Mouse (Mus musculus) midbrain, embryonic 16.5 days (tissue): ENCODE measurements around the gene Itga4. TPM values are rescaled to one million over a fixed set of nuclear protein-coding genes. Genes with fewer than 3 reads are reported as not detected.

Experiments
- ATAC-seq: fragments of 200-750 bp; cut with Nextera tagmentation; 2 replicates; pipeline ENCODE4 v1.8.0; 2017; ENCODE audit warnings: moderate TSS enrichment
- H3K27ac ChIP-seq: fragments of 300-500 bp; sonication (generic); 2 replicates; pipeline ENCODE4 v1.5.1; 2014; ENCODE audit warnings: mild to moderate bottlenecking, low read length, mixed read lengths
- H3K27me3 ChIP-seq: fragments of 300-500 bp; sonication (generic); 2 replicates; pipeline ENCODE4 v1.6.1; 2014; ENCODE audit warnings: low read depth, low read length, mixed read lengths; ENCODE audit not compliant: control insufficient read depth, insufficient read depth
- H3K36me3 ChIP-seq: fragments of 300-500 bp; sonication (generic); 2 replicates; pipeline ENCODE4 v1.6.1; 2014; ENCODE audit warnings: mild to moderate bottlenecking, low read length, moderate library complexity, mixed read lengths; ENCODE audit not compliant: control insufficient read depth, insufficient read depth
- H3K4me1 ChIP-seq: fragments of 300-500 bp; sonication (generic); 2 replicates; pipeline ENCODE4 v1.6.1; 2014; ENCODE audit warnings: mild to moderate bottlenecking, low read length, mixed read lengths; ENCODE audit not compliant: control insufficient read depth, insufficient read depth
- H3K4me2 ChIP-seq: fragments of 300-500 bp; sonication (generic); 2 replicates; pipeline ENCODE4 v1.6.1; 2014; ENCODE audit warnings: mild to moderate bottlenecking, low read length, mixed read lengths
- H3K4me3 ChIP-seq: fragments of 300-500 bp; sonication (generic); 2 replicates; pipeline ENCODE4 v1.5.1; 2014; ENCODE audit warnings: low read depth, mild to moderate bottlenecking, low read length, moderate library complexity, mixed read lengths
- H3K9ac ChIP-seq: fragments of 300-500 bp; sonication (generic); 2 replicates; pipeline ENCODE4 v1.6.1; 2014; ENCODE audit warnings: low read depth, low read length, mixed read lengths
- H3K9me3 ChIP-seq: fragments of 300-500 bp; sonication (generic); replicated peaks from 2 replicates; pipeline ENCODE4 v1.6.1; 2014; ENCODE audit warnings: mild to moderate bottlenecking, low read length, mixed read lengths; ENCODE audit not compliant: control insufficient read depth, poor library complexity, severe bottlenecking
- WGBS: fragments of 180-500 bp; shearing (Covaris S2); extraction: QIAGEN DNeasy Blood & Tissue Kit; methylation state at CpG from one replicate; pipeline ENCODE4 v1.1.7; 2014; 5-methylcytosine and 5-hydroxymethylcytosine counted together
- polyA plus RNA-seq: library from polyadenylated mRNA; unstranded; fragments of >200 nt; fragmentation: Nextera tagmentation; extraction: Ambion mirVana; gene quantifications from 2 replicates; pipeline ENCODE4 v1.2.1, GENCODE M21; 2015

Itga4 gene
- polyA plus RNA-seq, 1 experiment from 2014 or later = 2.2 TPM

GRCm38 (mm10) chr2:79256880-79257279, 1.7 kb downstream of the Itga4 start:
- Histone ChIP-seq H3K9me3 (no peaks in the 10 kb centered on the region), H3K27me3 (no peaks in the 10 kb centered on the region), H3K9ac (no peak overlapping the region), H3K4me3 (no peak overlapping the region), H3K27ac (no peak overlapping the region), H3K4me1 (peaks cover 6% of the 10 kb centered on the region; the same call in 1 of the 2 replicates), H3K4me2 (no peak overlapping the region), H3K36me3 (no peaks in the 10 kb centered on the region)
- no peak for ATAC-seq
- 77% methylated on average over 4 of the region's 4 CpGs for WGBS

GRCm38 (mm10) chr2:79257411-79257810, 2.2 kb downstream of the Itga4 start:
- WGBS = 67% methylated on average over 4 of the region's 4 CpGs
- ATAC-seq = no peak
- no peak overlapping the region for H3K4me3 ChIP-seq
- H3K36me3 ChIP-seq = no peaks in the 10 kb centered on the region
- H3K9ac ChIP-seq = no peak overlapping the region
- no peaks in the 10 kb centered on the region for H3K27me3 ChIP-seq
- peaks cover 6% of the 10 kb centered on the region; the same call in 1 of the 2 replicates for H3K4me1 ChIP-seq
- no peak overlapping the region for H3K27ac ChIP-seq
- no peak overlapping the region for H3K4me2 ChIP-seq
- no peaks in the 10 kb centered on the region for H3K9me3 ChIP-seq

- Histone ChIP-seq H3K9ac (no peak overlapping the region), H3K9me3 (no peaks in the 10 kb centered on the region), H3K4me2 (no peak overlapping the region), H3K27ac (no peak overlapping the region), H3K4me3 (no peak overlapping the region), H3K4me1 (peaks cover 6% of the 10 kb centered on the region; the same call in 1 of the 2 replicates), H3K36me3 (no peaks in the 10 kb centered on the region), H3K27me3 (no peaks in the 10 kb centered on the region)
- no peak for ATAC-seq
- 82% methylated on average over 4 of the region's 4 CpGs for WGBS
Observed at GRCm38 (mm10) chr2:79259326-79259725, 4.1 kb downstream of the Itga4 start.

GRCm38 (mm10) chr2:79265665-79266064, 10.4 kb downstream of the Itga4 start:
- no peaks in the 10 kb centered on the region for H3K9me3 ChIP-seq
- no peaks in the 10 kb centered on the region for H3K36me3 ChIP-seq
- 46% methylated on average over 4 of the region's 4 CpGs for WGBS
- ATAC-seq = no peak
- H3K4me2 ChIP-seq = no peak overlapping the region
- H3K4me3 ChIP-seq = no peak overlapping the region
- no peak overlapping the region for H3K9ac ChIP-seq
- no peak overlapping the region for H3K27ac ChIP-seq
- no peaks in the 10 kb centered on the region for H3K4me1 ChIP-seq
- no peaks in the 10 kb centered on the region for H3K27me3 ChIP-seq

- ATAC-seq = no peak
- no peaks in the 10 kb centered on the region for H3K27me3 ChIP-seq
- no peak overlapping the region for H3K4me2 ChIP-seq
- no peak overlapping the region for H3K9ac ChIP-seq
- WGBS = 93% methylated on average over 3 of the region's 3 CpGs
- no peaks in the 10 kb centered on the region for H3K4me1 ChIP-seq
- no peak overlapping the region for H3K27ac ChIP-seq
- H3K36me3 ChIP-seq = no peaks in the 10 kb centered on the region
- H3K4me3 ChIP-seq = no peak overlapping the region
- no peaks in the 10 kb centered on the region for H3K9me3 ChIP-seq
Observed at GRCm38 (mm10) chr2:79266480-79266879, 11.3 kb downstream of the Itga4 start.

GRCm38 (mm10) chr2:79267181-79267580, 12.0 kb downstream of the Itga4 start:
- WGBS = 90% methylated on average over 3 of the region's 3 CpGs
- Histone ChIP-seq H3K4me2 (no peak overlapping the region), H3K9me3 (no peaks in the 10 kb centered on the region), H3K27me3 (no peaks in the 10 kb centered on the region), H3K4me3 (no peak overlapping the region), H3K36me3 (no peaks in the 10 kb centered on the region), H3K9ac (no peak overlapping the region), H3K4me1 (no peaks in the 10 kb centered on the region), H3K27ac (no peak overlapping the region)
- no peak for ATAC-seq

- H3K9ac ChIP-seq = no peak overlapping the region
- H3K4me3 ChIP-seq = no peak overlapping the region
- no peak for ATAC-seq
- H3K9me3 ChIP-seq = no peaks in the 10 kb centered on the region
- no peaks in the 10 kb centered on the region for H3K27me3 ChIP-seq
- H3K4me2 ChIP-seq = no peak overlapping the region
- H3K27ac ChIP-seq = no peak overlapping the region
- no peaks in the 10 kb centered on the region for H3K4me1 ChIP-seq
- H3K36me3 ChIP-seq = no peaks in the 10 kb centered on the region
- WGBS = 77% methylated on average over 4 of the region's 4 CpGs
Observed at GRCm38 (mm10) chr2:79268863-79269262, 13.6 kb downstream of the Itga4 start.

- Histone ChIP-seq H3K27me3 (no peaks in the 10 kb centered on the region), H3K4me2 (no peak overlapping the region), H3K36me3 (no peaks in the 10 kb centered on the region), H3K4me1 (no peaks in the 10 kb centered on the region), H3K9me3 (no peaks in the 10 kb centered on the region), H3K4me3 (no peak overlapping the region), H3K9ac (no peak overlapping the region), H3K27ac (no peak overlapping the region)
- ATAC-seq = no peak
- 73% methylated on average over 3 of the region's 3 CpGs for WGBS
Observed at GRCm38 (mm10) chr2:79270034-79270535, 14.9 kb downstream of the Itga4 start.

- no peaks in the 10 kb centered on the region for H3K4me1 ChIP-seq
- WGBS = 94% methylated on average over 4 of the region's 4 CpGs
- no peak overlapping the region for H3K4me3 ChIP-seq
- H3K9ac ChIP-seq = no peak overlapping the region
- H3K27ac ChIP-seq = no peak overlapping the region
- H3K27me3 ChIP-seq = no peaks in the 10 kb centered on the region
- H3K9me3 ChIP-seq = no peaks in the 10 kb centered on the region
- no peaks in the 10 kb centered on the region for H3K36me3 ChIP-seq
- no peak for ATAC-seq
- H3K4me2 ChIP-seq = no peak overlapping the region
Observed at GRCm38 (mm10) chr2:79271838-79272237, 16.6 kb downstream of the Itga4 start.
